Mouse (Mus musculus): Measurements from ENCODE around the gene Bpifc. TPM values are rescaled to one million over a fixed set of nuclear protein-coding genes. Genes with fewer than 3 reads are reported as not detected.

The Bpifc gene
- total RNA-seq (2014; rRNA removed) (0.10 TPM in 1 of 2 replicates, not detected in the other), polyA plus RNA-seq (2015; fragmentation: Nextera tagmentation; extraction: Ambion mirVana) (0.13 TPM in 1 of 2 replicates, not detected in the other)

DNA sequence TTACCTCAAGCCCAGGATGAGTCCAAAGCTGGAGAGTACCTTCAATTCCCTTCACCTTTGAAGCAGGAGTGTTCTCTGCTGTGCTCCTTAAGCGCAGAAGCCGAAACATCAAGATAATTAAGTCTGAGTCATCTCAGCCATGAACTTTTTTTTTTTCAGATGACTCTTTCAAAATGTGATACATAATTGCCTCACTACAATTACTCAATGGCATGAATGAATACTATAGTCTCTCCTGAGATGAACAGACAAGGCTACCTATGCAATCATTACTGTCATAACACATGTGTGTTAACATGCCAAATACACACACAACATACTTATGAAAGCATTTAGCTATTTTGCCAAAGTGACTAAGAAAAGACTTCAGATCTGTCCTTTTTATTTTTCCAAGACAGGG is at the start of gene Bpifc:
Bpifc (minus strand) TSS at position 115 of the 400 bp plus-strand sequence.
- no peak for TF ChIP-seq CTCF (IDR thresholded peaks at IDR 0.05; ENCODE audit: low read depth)

DNA sequence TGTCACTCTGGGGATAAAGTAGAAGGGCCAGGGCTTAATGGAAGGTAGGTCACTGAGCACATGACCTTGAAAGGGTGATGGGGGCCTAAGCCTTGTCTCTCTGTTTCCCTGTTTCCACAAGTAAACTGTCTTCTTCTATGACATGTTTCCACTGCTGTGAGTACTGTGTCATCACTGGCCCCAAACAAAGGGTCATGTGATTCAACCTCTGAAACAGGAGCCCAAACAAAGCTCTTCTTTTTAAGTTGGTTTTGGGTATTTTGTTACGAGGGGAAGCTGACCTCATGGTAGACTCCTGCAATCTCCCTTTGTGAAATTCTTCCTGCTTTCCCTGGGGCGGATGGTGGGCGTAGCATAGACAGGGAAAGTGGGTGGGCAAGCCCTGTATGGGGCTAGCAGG is 48.6 kb upstream of the Bpifc start:
- H3K9ac ChIP-seq = no peak overlapping the region
- 0 out of 2 replicates have a peak, but pooled peaks cover 3% of the 10 kb centered on the region for H3K9me3 ChIP-seq (ENCODE audit: low read length)
- no peaks in the 10 kb centered on the region for H3K4me1 ChIP-seq (ENCODE audit: insufficient read depth)
- no peak for TF ChIP-seq CTCF (IDR thresholded peaks at IDR 0.05; ENCODE audit: low read depth)
- ATAC-seq (no peak), DNase-seq (no peak)
- peaks cover 12% of the 10 kb centered on the region for H3K36me3 ChIP-seq (ENCODE audit: insufficient read depth)
- H3K4me3 ChIP-seq (ENCODE audit: low read depth, low read length) = no peak overlapping the region
- no peak overlapping the region for H3K4me2 ChIP-seq (ENCODE audit: low read depth)
- 53% methylated on average over 3 of the region's 3 CpGs for WGBS
- no peak overlapping the region for H3K27ac ChIP-seq (ENCODE audit: low read depth, low read length)
- no peaks in the 10 kb centered on the region for H3K27me3 ChIP-seq (ENCODE audit: insufficient read depth, low read length)

More for the DNA sequence above, at the start of gene Bpifc:
- WGBS = 84% methylated on average over 2 of the region's 2 CpGs
- H3K4me3 ChIP-seq (ENCODE audit: low read depth, low read length) = no peak within 1 kb of the TSS
- H3K36me3 ChIP-seq (ENCODE audit: insufficient read depth) = no peaks in the 10 kb centered on the region
- no peak within 1 kb of the TSS for H3K9ac ChIP-seq
- ATAC-seq (no peak), DNase-seq (no peak)
- H3K27me3 ChIP-seq (ENCODE audit: insufficient read depth, low read length) = no peaks in the 10 kb centered on the region
- H3K9me3 ChIP-seq (ENCODE audit: low read length) = no peaks in the 10 kb centered on the region
- no peaks in the 10 kb centered on the region for H3K4me1 ChIP-seq (ENCODE audit: insufficient read depth)
- no peak within 1 kb of the TSS for H3K4me2 ChIP-seq (ENCODE audit: low read depth)
- no peak within 1 kb of the TSS for H3K27ac ChIP-seq (ENCODE audit: low read depth, low read length)

DNA sequence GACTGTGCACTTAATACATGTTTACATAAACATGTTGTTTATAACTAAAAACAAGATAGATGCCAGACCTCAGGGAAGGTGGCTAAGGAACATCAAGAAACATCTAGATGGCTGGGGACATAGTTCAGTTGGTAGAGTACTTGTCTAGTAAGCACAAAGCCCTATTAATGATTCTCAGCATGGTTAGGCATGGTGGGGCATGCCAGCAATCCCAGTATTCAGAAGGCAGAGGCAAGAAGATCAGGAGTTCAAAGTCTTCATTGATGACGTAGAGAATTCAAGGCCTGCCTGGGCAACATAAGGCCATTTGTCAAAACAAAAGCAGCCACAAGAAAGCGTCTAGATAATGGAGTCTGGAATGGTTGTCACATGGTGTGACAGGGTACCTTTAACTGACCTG is 46.0 kb upstream of the Bpifc start:
- Histone ChIP-seq H3K36me3 (ENCODE audit: insufficient read depth) (peaks cover 31% of the 10 kb centered on the region), H3K27ac (ENCODE audit: low read depth, low read length) (no peak overlapping the region), H3K27me3 (ENCODE audit: insufficient read depth, low read length) (no peaks in the 10 kb centered on the region), H3K4me2 (ENCODE audit: low read depth) (no peak overlapping the region), H3K4me3 (ENCODE audit: low read depth, low read length) (no peak overlapping the region), H3K9me3 (ENCODE audit: low read length) (0 out of 2 replicates have a peak, but pooled peaks cover 3% of the 10 kb centered on the region), H3K9ac (no peak overlapping the region), H3K4me1 (ENCODE audit: insufficient read depth) (no peaks in the 10 kb centered on the region)
- DNase-seq (no peak), ATAC-seq (no peak)
- 50% methylated on average over 2 of the region's 2 CpGs for WGBS
- no peak for TF ChIP-seq CTCF (IDR thresholded peaks at IDR 0.05; ENCODE audit: low read depth)

DNA sequence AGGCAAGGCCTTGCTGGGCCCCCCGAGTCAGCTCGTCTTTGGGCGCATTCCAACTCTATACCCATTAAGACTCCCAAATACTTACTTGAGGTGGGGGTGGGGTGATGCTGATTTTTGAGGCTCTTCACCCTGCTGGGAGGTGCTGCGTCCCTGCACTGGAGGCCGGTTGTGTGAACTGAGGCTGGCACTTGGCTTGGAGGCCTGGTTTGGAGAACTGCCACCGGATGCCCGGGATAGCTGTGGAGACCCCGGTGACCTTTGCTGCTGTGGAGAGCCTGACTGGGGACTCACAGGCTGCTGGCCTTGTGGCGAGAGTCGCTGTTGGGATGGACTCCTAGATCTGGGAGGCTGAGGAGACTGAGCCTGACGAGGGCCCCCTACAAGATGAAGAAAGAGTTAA is 45.6 kb upstream of the Bpifc start:
- no peak for ATAC-seq
- TF ChIP-seq CTCF (IDR thresholded peaks at IDR 0.05; ENCODE audit: low read depth) = no peak
- Histone ChIP-seq H3K4me3 (ENCODE audit: low read depth, low read length) (no peak overlapping the region), H3K27me3 (ENCODE audit: insufficient read depth, low read length) (no peaks in the 10 kb centered on the region), H3K9me3 (ENCODE audit: low read length) (0 out of 2 replicates have a peak, but pooled peaks cover 3% of the 10 kb centered on the region), H3K36me3 (ENCODE audit: insufficient read depth) (peaks cover 31% of the 10 kb centered on the region), H3K27ac (ENCODE audit: low read depth, low read length) (no peak overlapping the region), H3K4me1 (ENCODE audit: insufficient read depth) (no peaks in the 10 kb centered on the region), H3K4me2 (ENCODE audit: low read depth) (no peak overlapping the region), H3K9ac (no peak overlapping the region)
- 89% methylated on average over 11 of the region's 11 CpGs for WGBS
- DNase-seq = no peak

DNA sequence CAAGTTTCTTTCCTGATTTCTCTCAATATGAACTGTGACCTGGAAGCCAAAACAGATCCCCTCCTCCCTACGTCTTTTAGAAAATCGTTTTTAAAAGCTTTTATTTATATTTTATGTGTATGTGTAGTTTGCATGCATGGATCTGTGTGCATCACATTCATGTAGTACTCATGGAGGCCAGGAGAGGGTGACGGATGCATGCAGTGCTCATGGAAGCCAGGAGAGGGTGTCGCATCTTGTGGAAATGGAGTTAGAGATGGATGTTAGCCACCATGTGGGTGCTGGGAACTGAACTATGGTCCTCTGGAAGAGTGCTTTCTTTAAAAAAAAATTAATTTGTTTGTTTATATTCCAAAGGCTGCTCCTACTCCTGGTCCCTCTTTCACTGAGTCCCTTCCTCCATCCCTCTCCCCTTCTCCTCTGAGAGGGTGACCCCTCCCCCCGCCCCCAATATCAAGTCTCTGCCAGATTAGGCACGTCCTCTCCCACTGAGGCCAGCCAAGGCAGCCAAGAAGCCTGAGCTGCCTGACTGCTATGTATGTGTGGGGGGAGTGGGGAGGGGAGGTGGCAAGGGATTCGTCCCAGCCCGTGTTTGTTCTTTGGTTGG is 44.7 kb upstream of the Bpifc start:
- Histone ChIP-seq H3K27ac (ENCODE audit: low read depth, low read length) (no peak overlapping the region), H3K9me3 (ENCODE audit: low read length) (no peaks in the 10 kb centered on the region), H3K4me2 (ENCODE audit: low read depth) (no peak overlapping the region), H3K36me3 (ENCODE audit: insufficient read depth) (peaks cover 39% of the 10 kb centered on the region), H3K9ac (no peak overlapping the region), H3K4me3 (ENCODE audit: low read depth, low read length) (no peak overlapping the region), H3K4me1 (ENCODE audit: insufficient read depth) (no peaks in the 10 kb centered on the region), H3K27me3 (ENCODE audit: insufficient read depth, low read length) (no peaks in the 10 kb centered on the region)
- 88% methylated on average over 8 of the region's 8 CpGs for WGBS
- no peak for DNase-seq
- ATAC-seq = no peak
- TF ChIP-seq CTCF (IDR thresholded peaks at IDR 0.05; ENCODE audit: low read depth) = peak; percentile 46

DNA sequence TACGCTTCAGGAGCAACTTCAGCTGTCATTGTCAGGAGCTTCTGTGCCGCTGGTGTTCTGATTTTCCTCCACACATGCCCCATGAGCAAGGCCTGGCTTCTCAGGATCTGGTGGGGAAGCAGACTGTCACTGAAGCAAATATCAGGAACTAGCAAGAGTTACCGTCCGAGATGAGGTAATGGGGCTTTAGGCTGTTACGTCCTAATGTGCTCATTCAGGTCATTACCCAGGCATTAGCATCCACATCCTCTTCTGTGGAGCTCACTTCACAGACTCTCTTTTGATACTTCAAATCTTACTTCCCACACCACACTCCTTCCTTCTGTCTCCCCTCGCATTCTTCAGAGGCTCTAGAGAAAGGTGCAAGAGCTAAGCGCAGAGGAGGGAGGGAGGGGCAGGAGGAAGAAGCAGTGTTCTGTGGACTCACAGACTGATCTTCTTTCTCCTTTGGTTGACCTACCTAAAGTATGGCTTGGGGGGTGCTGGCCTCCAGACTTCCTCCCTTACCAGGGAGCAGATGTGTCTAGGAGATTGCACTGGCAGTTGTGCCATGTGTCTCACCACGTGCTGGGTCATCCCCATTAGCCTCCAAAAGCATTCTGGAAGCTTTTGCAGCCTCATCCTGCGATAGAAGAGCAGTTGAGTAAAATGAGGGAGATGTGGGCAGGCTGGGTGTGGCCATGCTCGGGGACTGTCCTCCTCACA is 41.3 kb upstream of the Bpifc start:
- Histone ChIP-seq H3K9ac (no peak overlapping the region), H3K27me3 (ENCODE audit: insufficient read depth, low read length) (no peaks in the 10 kb centered on the region), H3K9me3 (ENCODE audit: low read length) (no peaks in the 10 kb centered on the region), H3K4me2 (ENCODE audit: low read depth) (no peak overlapping the region), H3K4me3 (ENCODE audit: low read depth, low read length) (no peak overlapping the region), H3K4me1 (ENCODE audit: insufficient read depth) (no peaks in the 10 kb centered on the region), H3K36me3 (ENCODE audit: insufficient read depth) (peaks cover 42% of the 10 kb centered on the region), H3K27ac (ENCODE audit: low read depth, low read length) (no peak overlapping the region)
- DNase-seq (no peak), ATAC-seq (no peak)
- no peak for TF ChIP-seq CTCF (IDR thresholded peaks at IDR 0.05; ENCODE audit: low read depth)
- WGBS = 77% methylated on average over 10 of the region's 10 CpGs

DNA sequence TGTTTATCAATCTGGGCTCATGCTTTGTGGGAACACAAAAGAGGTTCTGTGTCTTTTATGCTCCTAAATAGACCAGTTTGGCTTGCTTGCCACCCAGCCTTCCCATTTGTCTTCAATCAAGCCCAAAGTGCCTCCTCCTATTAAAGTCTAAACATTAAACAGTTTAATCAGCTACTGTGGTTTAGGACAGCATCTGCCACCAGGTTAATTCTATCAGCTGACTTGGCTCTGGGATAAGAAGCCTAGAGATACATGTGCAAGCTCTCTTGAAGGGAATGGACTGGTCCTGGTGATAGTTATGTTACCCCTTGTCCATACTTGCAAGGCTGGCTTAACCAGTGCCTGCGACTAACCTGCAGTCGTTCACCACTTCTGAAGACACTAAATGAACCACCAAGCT is 38.8 kb upstream of the Bpifc start:
- Histone ChIP-seq H3K9ac (no peak overlapping the region), H3K9me3 (ENCODE audit: low read length) (no peaks in the 10 kb centered on the region), H3K36me3 (ENCODE audit: insufficient read depth) (peaks cover 35% of the 10 kb centered on the region), H3K27ac (ENCODE audit: low read depth, low read length) (no peak overlapping the region), H3K4me1 (ENCODE audit: insufficient read depth) (no peaks in the 10 kb centered on the region), H3K4me2 (ENCODE audit: low read depth) (no peak overlapping the region), H3K4me3 (ENCODE audit: low read depth, low read length) (no peak overlapping the region), H3K27me3 (ENCODE audit: insufficient read depth, low read length) (no peaks in the 10 kb centered on the region)
- ATAC-seq (no peak), DNase-seq (no peak)
- 81% methylated on average over 2 of the region's 2 CpGs for WGBS
- no peak for TF ChIP-seq CTCF (IDR thresholded peaks at IDR 0.05; ENCODE audit: low read depth)

All from forebrain, postnatal 0 days (tissue).